Mouse (Mus musculus) limb, embryonic 13.5 days (tissue): ENCODE measurements at regions not wholly inside any gene's neighbourhood (a gene's known extent, or its start where the extent isn't known, plus 50 kb on each side); places are given as distances from the start of the nearest gene placed in this dataset.

Experiments used
- ATAC-seq: fragments of 200-750 bp; cut with Nextera tagmentation; 2 replicates; pipeline ENCODE4 v1.8.0; 2017; ENCODE audit warnings: low read depth, moderate number of reproducible peaks, moderate TSS enrichment; ENCODE audit not compliant: low FRiP score
- H3K27ac ChIP-seq: fragments of 300-500 bp; sonication (generic); 2 replicates; pipeline ENCODE4 v1.5.1; 2015; ENCODE audit warnings: inconsistent platforms, mild to moderate bottlenecking, moderate library complexity
- H3K27me3 ChIP-seq: fragments of 300-500 bp; sonication (generic); 2 replicates; pipeline ENCODE4 v1.6.1; 2015; ENCODE audit warnings: mild to moderate bottlenecking, inconsistent platforms
- H3K36me3 ChIP-seq: fragments of 300-500 bp; sonication (generic); 2 replicates; pipeline ENCODE4 v1.6.1; 2015; ENCODE audit warnings: inconsistent platforms, mild to moderate bottlenecking, moderate library complexity
- H3K4me1 ChIP-seq: fragments of 300-500 bp; sonication (generic); 2 replicates; pipeline ENCODE4 v1.6.1; 2015; ENCODE audit warnings: inconsistent platforms
- H3K4me2 ChIP-seq: fragments of 300-500 bp; sonication (generic); replicated peaks from 2 replicates; pipeline ENCODE4 v1.6.1; 2015; ENCODE audit warnings: inconsistent platforms, mild to moderate bottlenecking, moderate library complexity
- H3K4me3 ChIP-seq: fragments of 300-500 bp; sonication (generic); 2 replicates; pipeline ENCODE4 v1.5.1; 2015; ENCODE audit warnings: moderate library complexity, mild to moderate bottlenecking, inconsistent platforms
- H3K9ac ChIP-seq: fragments of 300-500 bp; sonication (generic); 2 replicates; pipeline ENCODE4 v1.6.1; 2015; ENCODE audit warnings: mild to moderate bottlenecking, inconsistent platforms
- H3K9me3 ChIP-seq: fragments of 300-500 bp; sonication (generic); 2 replicates; pipeline ENCODE4 v1.6.1; 2016; ENCODE audit warnings: inconsistent platforms
- WGBS: fragments of 180-500 bp; shearing (Covaris S2); methylation state at CpG from one replicate; pipeline ENCODE4 v1.1.7; 2015; 5-methylcytosine and 5-hydroxymethylcytosine counted together

GRCm38 (mm10) chr11:34973467-34973921 lies 140.1 kb upstream of the Spdl1 start:
- Histone ChIP-seq H3K9ac (no peak overlapping the region), H3K4me2 (no peak overlapping the region), H3K4me3 (no peak overlapping the region), H3K27ac (no peak overlapping the region), H3K36me3 (no peaks in the 10 kb centered on the region), H3K4me1 (no peaks in the 10 kb centered on the region), H3K9me3 (no peaks in the 10 kb centered on the region; the same call in 1 of the 2 replicates), H3K27me3 (no peaks in the 10 kb centered on the region)
- 14% methylated on average over 1 of the region's 1 CpGs for WGBS
- no peak for ATAC-seq

DNA sequence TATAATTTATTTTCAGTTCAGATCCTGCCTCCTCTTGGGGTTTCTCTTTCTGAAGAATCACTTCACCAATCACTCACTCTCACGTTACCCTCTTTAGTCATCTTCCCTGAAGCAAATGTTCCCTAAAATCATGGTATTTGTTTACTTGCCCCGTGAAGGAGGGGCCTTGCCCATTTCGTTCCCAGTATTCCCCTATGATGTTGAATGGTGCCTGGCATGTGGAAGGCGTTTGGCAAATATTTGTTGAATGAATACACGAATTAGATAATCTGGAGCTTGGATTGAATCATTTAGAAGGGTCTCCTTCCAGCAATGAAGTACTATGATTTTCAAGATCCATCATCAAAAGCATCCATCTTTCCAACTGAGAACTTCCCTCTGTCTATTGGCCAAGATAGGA lies 139.6 kb upstream of the Spdl1 start:
- WGBS = 57% methylated on average over 5 of the region's 5 CpGs
- Histone ChIP-seq H3K36me3 (no peaks in the 10 kb centered on the region), H3K4me2 (no peak overlapping the region), H3K9me3 (no peaks in the 10 kb centered on the region; the same call in 1 of the 2 replicates), H3K4me1 (no peaks in the 10 kb centered on the region), H3K27ac (no peak overlapping the region), H3K27me3 (no peaks in the 10 kb centered on the region), H3K4me3 (no peak overlapping the region), H3K9ac (no peak overlapping the region)
- no peak for ATAC-seq

DNA sequence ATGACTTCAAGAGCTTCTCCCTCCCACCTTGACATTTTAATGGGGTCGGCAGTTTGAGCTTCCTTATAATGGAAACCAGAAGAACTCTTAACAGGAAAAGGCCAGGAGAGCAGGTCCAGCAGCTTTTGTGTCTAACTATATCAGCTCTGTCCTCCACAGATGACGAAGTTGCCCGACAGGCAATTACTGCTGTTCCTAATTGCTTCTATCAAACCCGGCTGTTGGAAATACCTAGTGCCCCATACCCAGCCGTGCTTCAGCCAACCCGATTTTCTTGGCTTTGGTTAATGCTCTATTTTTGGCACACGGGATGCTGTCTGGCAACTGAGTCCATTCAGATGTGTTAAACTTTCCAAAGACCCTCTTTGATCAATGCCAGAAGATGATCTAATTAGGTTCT lies 125.8 kb upstream of the Spdl1 start:
- Histone ChIP-seq H3K4me3 (no peak overlapping the region), H3K36me3 (no peaks in the 10 kb centered on the region), H3K27me3 (no peaks in the 10 kb centered on the region), H3K9me3 (no peaks in the 10 kb centered on the region; the same call in 1 of the 2 replicates), H3K4me2 (no peak overlapping the region), H3K4me1 (0 out of 2 replicates have a peak, but pooled peaks cover 3% of the 10 kb centered on the region), H3K27ac (no peak overlapping the region), H3K9ac (no peak overlapping the region)
- 8% methylated on average over 7 of the region's 7 CpGs for WGBS
- no peak for ATAC-seq

DNA sequence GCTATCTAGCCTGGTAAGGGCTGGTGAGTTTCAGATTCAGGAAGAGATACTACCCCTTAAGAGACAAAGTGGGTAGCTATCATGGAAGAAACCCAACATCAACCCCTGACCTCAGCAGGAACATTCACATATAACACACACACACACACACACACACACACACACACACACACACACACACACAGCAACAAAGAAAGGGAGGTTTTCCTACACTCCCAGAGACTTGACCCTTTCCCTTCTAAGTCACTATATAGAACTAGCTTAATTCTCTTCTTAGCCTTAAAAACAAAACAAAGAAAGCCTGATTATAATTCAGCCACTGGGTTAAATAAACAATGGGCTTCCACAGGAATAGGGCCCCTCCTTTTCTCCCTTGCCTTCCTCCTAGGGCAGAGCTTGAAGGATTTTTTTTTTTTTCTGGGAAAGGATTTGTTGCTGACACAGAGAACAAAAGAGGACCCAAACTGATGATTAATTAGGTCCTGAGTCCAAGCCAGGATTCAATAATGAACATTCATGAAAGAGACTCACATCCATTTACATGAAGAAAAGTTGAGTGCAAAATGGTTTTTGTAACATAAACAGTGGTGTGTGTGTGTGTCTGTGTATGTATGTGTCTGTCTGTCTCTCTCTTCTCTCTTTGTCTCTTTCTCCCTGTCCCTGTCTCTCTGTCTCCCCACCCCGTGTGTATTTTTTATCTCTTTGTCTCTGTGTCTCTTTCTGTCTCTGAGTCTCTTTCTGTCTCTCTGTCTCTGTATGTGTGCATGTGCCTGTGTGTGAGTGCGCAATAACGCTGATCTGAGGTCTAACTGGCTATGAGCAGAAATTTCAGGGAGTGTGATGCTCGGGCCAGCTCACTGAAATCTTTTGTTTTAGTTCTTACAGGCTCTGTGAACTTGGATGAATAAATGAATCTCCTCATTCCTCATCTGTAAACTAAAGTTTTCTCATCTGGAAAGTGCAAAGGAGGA lies 108.3 kb upstream of the Spdl1 start:
- no peak for ATAC-seq
- WGBS = 79% methylated on average over 4 of the region's 4 CpGs

GRCm38 (mm10) chr11:34940151-34940550 lies 106.7 kb upstream of the Spdl1 start:
- Histone ChIP-seq H3K27me3 (no peaks in the 10 kb centered on the region), H3K36me3 (no peaks in the 10 kb centered on the region), H3K4me1 (no peaks in the 10 kb centered on the region), H3K4me2 (no peak overlapping the region), H3K9ac (no peak overlapping the region), H3K27ac (no peak overlapping the region), H3K9me3 (no peaks in the 10 kb centered on the region), H3K4me3 (no peak overlapping the region)
- WGBS = 69% methylated on average over 8 of the region's 8 CpGs
- ATAC-seq = no peak

More for the DNA sequence above, 108.3 kb upstream of the Spdl1 start:
- no peaks in the 10 kb centered on the region for H3K4me1 ChIP-seq
- H3K4me3 ChIP-seq = no peak overlapping the region
- H3K36me3 ChIP-seq = no peaks in the 10 kb centered on the region
- H3K27me3 ChIP-seq = no peaks in the 10 kb centered on the region
- no peak overlapping the region for H3K4me2 ChIP-seq
- H3K9me3 ChIP-seq = no peaks in the 10 kb centered on the region
- H3K9ac ChIP-seq = no peak overlapping the region
- no peak overlapping the region for H3K27ac ChIP-seq

DNA sequence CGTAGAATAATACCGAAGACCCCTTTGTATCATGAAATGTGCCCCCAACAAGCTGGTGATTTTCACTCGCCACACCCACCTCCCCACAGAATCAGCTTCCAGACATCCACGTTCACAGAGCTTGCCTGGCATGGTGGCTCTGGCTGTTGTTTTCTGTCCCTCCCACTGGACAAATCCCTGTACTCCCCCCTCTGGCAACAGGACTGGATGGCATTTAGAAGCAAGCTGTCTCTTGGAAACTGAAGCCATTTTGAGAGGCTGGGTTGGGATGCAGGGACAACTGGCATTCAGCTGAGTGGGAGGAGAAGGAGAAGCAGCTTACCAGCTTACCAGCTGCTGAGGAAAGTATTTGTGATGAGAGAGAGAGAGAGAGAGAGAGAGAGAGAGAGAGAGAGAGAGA lies 105.6 kb upstream of the Spdl1 start:
- H3K9ac ChIP-seq = no peak overlapping the region
- H3K27me3 ChIP-seq = no peaks in the 10 kb centered on the region
- no peak overlapping the region for H3K4me3 ChIP-seq
- ATAC-seq = no peak
- H3K27ac ChIP-seq = no peak overlapping the region
- WGBS = 83% methylated on average over 4 of the region's 4 CpGs
- no peak overlapping the region for H3K4me2 ChIP-seq
- H3K9me3 ChIP-seq = no peaks in the 10 kb centered on the region
- no peaks in the 10 kb centered on the region for H3K36me3 ChIP-seq
- H3K4me1 ChIP-seq = no peaks in the 10 kb centered on the region

DNA sequence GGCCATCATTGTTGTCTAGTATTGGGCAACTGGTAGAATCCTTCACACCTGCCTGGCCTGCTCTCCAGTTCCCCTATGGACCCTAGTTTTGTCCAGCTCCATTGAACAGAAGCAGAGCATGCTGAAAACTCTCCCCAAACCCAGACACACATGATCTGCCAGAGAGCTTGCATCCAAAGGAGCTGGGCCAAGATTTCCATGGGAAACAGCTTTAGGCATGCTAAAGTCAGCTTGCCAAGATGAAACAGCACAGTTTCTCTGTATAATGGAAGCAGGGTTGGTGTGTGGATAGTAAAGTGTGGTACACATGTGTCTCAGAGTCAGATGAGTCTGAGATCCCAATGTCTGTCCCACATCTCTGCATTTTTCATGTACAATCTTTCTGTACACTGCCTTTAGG lies 98.8 kb upstream of the Spdl1 start:
- no peak overlapping the region for H3K9ac ChIP-seq
- H3K4me3 ChIP-seq = no peak overlapping the region
- no peaks in the 10 kb centered on the region for H3K4me1 ChIP-seq
- no peaks in the 10 kb centered on the region for H3K36me3 ChIP-seq
- H3K27me3 ChIP-seq = no peaks in the 10 kb centered on the region
- H3K9me3 ChIP-seq = 0 out of 2 replicates have a peak, but pooled peaks cover 2% of the 10 kb centered on the region
- H3K27ac ChIP-seq = no peak overlapping the region
- no peak for ATAC-seq
- no peak overlapping the region for H3K4me2 ChIP-seq

DNA sequence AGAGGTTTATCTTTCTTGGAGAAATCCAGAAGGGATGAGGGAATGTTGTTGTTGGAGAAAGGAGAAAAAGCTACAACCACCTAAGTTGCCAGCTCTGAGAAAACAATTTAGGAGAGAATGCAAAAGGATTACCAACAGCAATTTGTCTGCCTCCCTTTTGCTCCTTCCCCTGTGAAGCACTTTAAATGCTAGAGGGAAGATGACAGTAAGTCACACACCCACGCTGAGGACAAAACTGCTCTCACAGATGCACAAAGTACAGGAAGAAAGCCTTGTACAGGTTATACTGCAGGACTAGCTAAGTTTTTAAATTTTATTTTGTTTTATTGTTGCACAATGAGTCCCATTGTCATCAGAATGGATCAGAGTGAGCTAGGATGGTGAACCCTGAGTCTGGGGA lies 83.7 kb upstream of the Spdl1 start:
- no peaks in the 10 kb centered on the region for H3K9me3 ChIP-seq
- H3K27ac ChIP-seq = no peak overlapping the region
- no peak overlapping the region for H3K4me3 ChIP-seq
- ATAC-seq = no peak
- 0 out of 2 replicates have a peak, but pooled peaks cover 4% of the 10 kb centered on the region for H3K27me3 ChIP-seq
- no peak overlapping the region for H3K4me2 ChIP-seq
- no peak overlapping the region for H3K9ac ChIP-seq
- H3K4me1 ChIP-seq = no peaks in the 10 kb centered on the region
- WGBS = 48% methylated on average over 1 of the region's 1 CpGs
- no peaks in the 10 kb centered on the region for H3K36me3 ChIP-seq

DNA sequence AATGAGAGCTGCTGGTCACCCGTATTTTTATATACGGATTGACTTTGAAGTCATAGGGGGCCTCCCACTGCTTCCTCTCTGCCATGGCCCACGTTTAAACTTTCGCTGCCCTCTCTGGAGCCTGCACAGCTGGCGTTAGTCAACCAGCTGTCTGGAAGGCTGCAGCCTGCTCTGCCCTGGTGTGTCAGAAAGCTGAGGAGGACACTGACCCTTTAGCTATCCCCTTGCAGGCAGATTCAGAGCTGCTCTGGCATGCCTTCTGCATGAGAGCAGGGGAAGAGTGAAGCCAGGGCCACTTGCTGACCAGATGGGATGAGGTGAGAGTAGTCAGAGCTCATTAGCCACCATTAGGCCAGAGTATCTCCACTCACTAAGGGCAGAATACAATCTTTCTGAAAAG lies 76.4 kb upstream of the Spdl1 start:
- H3K4me1 ChIP-seq = peaks cover 12% of the 10 kb centered on the region
- WGBS = 8% methylated on average over 5 of the region's 5 CpGs
- H3K4me2 ChIP-seq = no peak overlapping the region
- no peaks in the 10 kb centered on the region for H3K36me3 ChIP-seq
- no peak overlapping the region for H3K4me3 ChIP-seq
- H3K9me3 ChIP-seq = no peaks in the 10 kb centered on the region
- peak; percentile 44; the same call in 1 of the 2 replicates for ATAC-seq
- no peak overlapping the region for H3K9ac ChIP-seq
- no peak overlapping the region for H3K27ac ChIP-seq
- H3K27me3 ChIP-seq = peaks cover 10% of the 10 kb centered on the region

- no peak overlapping the region for H3K4me2 ChIP-seq
- H3K27me3 ChIP-seq = peaks cover 9% of the 10 kb centered on the region
- H3K27ac ChIP-seq = no peak overlapping the region
- H3K9ac ChIP-seq = no peak overlapping the region
- H3K9me3 ChIP-seq = no peaks in the 10 kb centered on the region
- no peaks in the 10 kb centered on the region for H3K36me3 ChIP-seq
- WGBS = 6% methylated on average over 4 of the region's 4 CpGs
- ATAC-seq = no peak
- H3K4me1 ChIP-seq = peaks cover 8% of the 10 kb centered on the region
- H3K4me3 ChIP-seq = no peak overlapping the region
Observed at GRCm38 (mm10) chr11:34904271-34904670, 70.8 kb upstream of the Spdl1 start.

GRCm38 (mm10) chr11:34899400-34899799 lies 66.0 kb upstream of the Spdl1 start:
- Histone ChIP-seq H3K4me1 (peaks cover 7% of the 10 kb centered on the region), H3K9me3 (no peaks in the 10 kb centered on the region), H3K4me3 (no peak overlapping the region), H3K27me3 (no peaks in the 10 kb centered on the region; the same call in 1 of the 2 replicates), H3K9ac (no peak overlapping the region), H3K27ac (no peak overlapping the region), H3K36me3 (no peaks in the 10 kb centered on the region), H3K4me2 (no peak overlapping the region)
- ATAC-seq = no peak
- 68% methylated on average over 3 of the region's 3 CpGs for WGBS

DNA sequence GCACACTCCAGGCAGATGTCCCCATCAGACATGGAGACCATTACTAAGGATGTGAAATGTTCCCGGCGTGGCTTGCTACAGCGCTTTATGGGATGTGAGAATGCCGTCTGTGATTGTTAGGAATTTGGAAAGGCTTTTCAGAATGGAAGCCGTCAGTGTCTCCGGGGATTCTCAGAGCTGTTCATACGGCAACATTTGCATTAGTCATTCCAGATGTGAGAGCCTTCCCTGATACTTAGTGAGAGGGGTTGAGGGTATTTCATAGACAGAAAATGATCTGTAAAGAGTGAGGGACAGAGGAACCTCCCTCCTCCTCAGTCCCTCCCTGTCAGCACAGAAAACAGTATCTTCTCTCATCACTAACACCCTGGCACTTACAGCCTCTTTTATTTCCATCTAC lies 62.2 kb upstream of the Spdl1 start:
- Histone ChIP-seq H3K4me3 (no peak overlapping the region), H3K4me2 (0 out of 2 replicates have a peak overlapping the region, but pooled peaks have one; percentile 19), H3K36me3 (no peaks in the 10 kb centered on the region), H3K9me3 (no peaks in the 10 kb centered on the region), H3K27me3 (0 out of 2 replicates have a peak, but pooled peaks cover 6% of the 10 kb centered on the region), H3K4me1 (peaks cover 4% of the 10 kb centered on the region; the same call in 1 of the 2 replicates), H3K9ac (no peak overlapping the region), H3K27ac (no peak overlapping the region)
- peak; percentile 66 for ATAC-seq
- 40% methylated on average over 7 of the region's 7 CpGs for WGBS
